ENCODE assay signal across 28 mouse cellular contexts in genomic region chr4:139892678-139893077, GRCm38 (mm10). TPM values are rescaled to one million over a fixed set of nuclear protein-coding genes. Genes with fewer than 3 reads are reported as not detected.
A peak's percentile ranks its signal among the peaks of the same experiment; 100 is the strongest.
DNase-seq lines count a peak whose midpoint lies in the region; ATAC-seq lines count a peak whose summit lies in the region.
"Had no signal": no experiment of that assay in that cellular context is flagged by ENCODE, and none has a peak within 500 bp of the region (broad histone marks: within the 10 kb centered on the region; RNA-seq: fewer than 3 reads in every experiment).

No protein-coding gene starts in this region.

- H3K27me3 ChIP-seq in hindbrain, embryonic 11.5 days (ENCODE audit: control insufficient read depth, insufficient read depth, low read length), result no peaks in the 10 kb centered on the region
- no peaks in the 10 kb centered on the region for H3K27me3 ChIP-seq in hindbrain, embryonic 12.5 days
- H3K27me3 ChIP-seq: embryonic facial prominence, embryonic 13.5 days; kidney, embryonic 15.5 days; liver, embryonic 13.5 days had no signal

- no peak overlapping the region for H3K4me2 ChIP-seq in hindbrain, embryonic 11.5 days (replicated peaks; ENCODE audit: low read depth, low read length)
- no peak overlapping the region for H3K4me2 ChIP-seq in hindbrain, embryonic 12.5 days (replicated peaks)
- H3K4me2 ChIP-seq: embryonic facial prominence, embryonic 13.5 days; forebrain, embryonic 12.5 days; kidney, embryonic 15.5 days; liver, embryonic 13.5 days had no signal

- intact Hi-C loops in left cerebral cortex, postnatal 10 days (cut with DNase I), result no loop called here

- whole genome bisulfite sequencing in hindbrain, embryonic 11.5 days, result 47% methylated on average over 7 of the region's 7 CpGs
- WGBS in hindbrain, embryonic 12.5 days, result 61% methylated on average over 7 of the region's 7 CpGs

- no peaks in the 10 kb centered on the region for H3K36me3 ChIP-seq in hindbrain, embryonic 11.5 days (ENCODE audit: control insufficient read depth, insufficient read depth, low read length)
- no peaks in the 10 kb centered on the region for H3K36me3 ChIP-seq in hindbrain, embryonic 12.5 days
- H3K36me3 ChIP-seq: embryonic facial prominence, embryonic 13.5 days; forebrain, embryonic 12.5 days; kidney, embryonic 15.5 days; liver, embryonic 13.5 days had no signal

- H3K4me1 ChIP-seq in hindbrain, embryonic 11.5 days (replicated peaks; ENCODE audit: control insufficient read depth, insufficient read depth, low read length), result no peaks in the 10 kb centered on the region
- H3K4me1 ChIP-seq in hindbrain, embryonic 12.5 days, result peaks cover 3% of the 10 kb centered on the region; the same call in 1 of the 2 replicates
- H3K4me1 ChIP-seq: embryonic facial prominence, embryonic 13.5 days; forebrain, embryonic 12.5 days; kidney, embryonic 15.5 days; liver, embryonic 13.5 days had no signal

- DNase-seq in hindbrain, embryonic 11.5 days (ENCODE audit: low spot score), result no peak
- DNase-seq in retina, postnatal 1 day, result peak; percentile 59
- DNase-seq in retina, embryonic 14.5 days (ENCODE audit: low spot score), result no peak
- DNase-seq in mesoderm, embryonic 11.5 days (ENCODE audit: low read depth, low spot score), result peak; percentile 30
- no peak for DNase-seq in left cerebral cortex, postnatal 10 days (ENCODE audit: extremely low spot score in 1 of 2, low spot score in 2 of 2)
- DNase-seq in cerebellum, postnatal 36 days, result no peak
- DNase-seq: adrenal gland, postnatal 25 days; cerebellum, adult 8-10 months; gastrocnemius, postnatal 36 days; heart, postnatal 36 days; kidney, adult 11 months; kidney, postnatal 36 days; liver, embryonic 13.5 days; thymus, adult 2 months; thymus, postnatal 4 days had no signal

- no peak overlapping the region for H3K27ac ChIP-seq in hindbrain, embryonic 11.5 days (ENCODE audit: low read depth, low read length)
- no peak overlapping the region for H3K27ac ChIP-seq in hindbrain, embryonic 12.5 days
- H3K27ac ChIP-seq: embryonic facial prominence, embryonic 13.5 days; forebrain, embryonic 12.5 days; kidney, embryonic 15.5 days; liver, embryonic 13.5 days; stomach, postnatal 0 days had no signal

- H3K4me3 ChIP-seq in hindbrain, embryonic 11.5 days (ENCODE audit: low read depth, low read length), result no peak overlapping the region
- H3K4me3 ChIP-seq in hindbrain, embryonic 12.5 days, result no peak overlapping the region
- H3K4me3 ChIP-seq: embryonic facial prominence, embryonic 13.5 days; erythroblast, embryonic 14.5 days; forebrain, embryonic 12.5 days; kidney, embryonic 15.5 days; liver, embryonic 13.5 days had no signal

- H3K9ac ChIP-seq in hindbrain, embryonic 11.5 days (ENCODE audit: low read depth, low read length), result no peak overlapping the region
- H3K9ac ChIP-seq in hindbrain, embryonic 12.5 days, result no peak overlapping the region
- H3K9ac ChIP-seq: embryonic facial prominence, embryonic 13.5 days; forebrain, embryonic 12.5 days; kidney, embryonic 15.5 days; liver, embryonic 13.5 days had no signal

- H3K9me3 ChIP-seq in hindbrain, embryonic 11.5 days (ENCODE audit: control insufficient read depth, low read length), result no peaks in the 10 kb centered on the region
- H3K9me3 ChIP-seq in hindbrain, embryonic 12.5 days (replicated peaks), result no peaks in the 10 kb centered on the region
- H3K9me3 ChIP-seq: forebrain, embryonic 12.5 days; kidney, embryonic 15.5 days; liver, embryonic 13.5 days had no signal

- 0 out of 2 replicates have a peak, but pooled peaks have one; percentile 51 for ATAC-seq in hindbrain, embryonic 11.5 days (ENCODE audit: low FRiP score)
- no peak for ATAC-seq in hindbrain, embryonic 12.5 days (ENCODE audit: low FRiP score)
- ATAC-seq: CD4-positive, CD25-positive, alpha-beta regulatory T cell, adult 4 months; midbrain, embryonic 16.5 days had no signal

RNA-seq across cellular contexts. Expression of gene Pax7, which starts 59.4 kb away (rescaled TPM):
- polyA plus RNA-seq in hindbrain, embryonic 11.5 days (2014; fragmentation: Nextera tagmentation; extraction: Ambion mirVana), result 2.2 and 2.7 TPM in 2 replicates
- 1.1 and 1.6 TPM in 2 replicates for polyA plus RNA-seq in hindbrain, embryonic 12.5 days (2016; fragmentation: Nextera tagmentation; extraction: Ambion mirVana)
- not detected for total RNA-seq in left cerebral cortex, postnatal 10 days (2021)
- total RNA-seq: adrenal gland, postnatal 25 days; common myeloid progenitor, adult 5-6 weeks; heart, adult 8-10 months; heart, postnatal 36 days; left cerebral cortex, postnatal 36 days; megakaryocyte-erythroid progenitor cell, adult 5-6 weeks had no signal
- polyA plus RNA-seq: CD4-positive, CD25-positive, alpha-beta regulatory T cell, adult 4 months; erythroblast, embryonic 14.5 days; heart, embryonic 14.5 days; liver, embryonic 13.5 days; stomach, postnatal 0 days had no signal

Comparison
In these comparisons a context has a peak if more than half of its experiments do, and no peak if none do; other contexts are left out.
1. DNase-seq: peak in retina, postnatal 1 day (single experiment) and mesoderm, embryonic 11.5 days (single experiment); none in hindbrain, embryonic 11.5 days (single experiment), retina, embryonic 14.5 days (single experiment), left cerebral cortex, postnatal 10 days (0 of 2) and cerebellum, postnatal 36 days (0 of 2).